Mouse (Mus musculus): ENCODE data around the gene Naa16.

DNA sequence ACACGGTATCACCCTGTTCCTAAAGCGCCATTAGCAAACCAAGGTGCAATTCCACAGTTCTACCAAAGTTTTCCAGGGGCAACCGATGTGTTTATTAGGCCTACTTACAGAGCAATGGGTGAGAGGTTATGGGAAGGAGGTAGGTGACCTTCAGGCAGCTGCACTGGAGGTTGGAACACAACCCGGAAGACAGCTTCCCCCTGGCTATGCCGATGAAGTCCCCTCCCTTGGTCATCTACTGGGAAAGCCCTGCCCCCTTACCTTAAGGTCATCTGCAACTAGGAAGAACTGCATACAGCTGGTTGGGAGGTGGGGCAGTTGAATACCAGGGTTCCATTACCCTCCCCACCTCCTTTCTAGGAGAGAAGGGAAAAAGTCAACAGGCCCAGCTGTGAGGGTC is 105.0 kb downstream of the Naa16 start:
- TF ChIP-seq POLR2A (IDR thresholded peaks at IDR 0.05; ENCODE audit: low read depth, low read length) (no peak), CTCF (IDR thresholded peaks at IDR 0.05; ENCODE audit: extremely low read depth, insufficient read length, insufficient replicate concordance, low read depth, low read length) (no peak)
